Mouse (Mus musculus): ENCODE results near the gene Daxx. TPM values are rescaled to one million over a fixed set of nuclear protein-coding genes. Genes with fewer than 3 reads are reported as not detected.

The Daxx gene
- polyA plus RNA-seq, 1 experiment from 2014 or later, result 46.9 TPM

DNA sequence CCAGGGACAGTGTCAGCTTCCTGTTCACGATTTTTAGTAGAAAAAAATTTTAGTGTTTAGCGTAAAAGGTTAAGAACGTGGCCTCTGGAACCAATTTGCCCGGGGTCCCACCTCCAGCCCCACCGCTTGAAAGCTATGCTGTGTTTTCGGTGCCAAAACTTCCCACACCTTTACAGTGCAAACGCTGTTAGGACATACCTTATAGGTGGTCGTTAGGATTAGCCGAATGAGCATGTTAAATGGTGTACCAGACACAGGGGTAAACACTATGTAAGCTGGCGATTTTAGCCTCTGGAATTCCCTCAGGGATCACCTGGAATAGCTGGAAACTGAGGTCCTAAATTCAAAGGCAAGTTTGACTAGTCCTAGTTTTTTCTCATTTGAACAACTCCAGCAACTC, 47.1 kb downstream of the Daxx start:
- 5% methylated on average over 10 of the region's 10 CpGs for WGBS
- DNase-seq (ENCODE audit: low spot score) (no peak), ATAC-seq (replicated peaks; ENCODE audit: low FRiP score) (no peak)
- Histone ChIP-seq H3K9me3 (ENCODE audit: control insufficient read depth, low read length) (no peaks in the 10 kb centered on the region), H3K4me2 (peak overlapping the region; percentile 100), H3K27me3 (replicated peaks; ENCODE audit: control insufficient read depth, insufficient read depth, low read length) (no peaks in the 10 kb centered on the region), H3K27ac (ENCODE audit: low read depth, low read length) (peak overlapping the region; percentile 90), H3K9ac (ENCODE audit: low read depth, low read length) (peak overlapping the region; percentile 97), H3K36me3 (ENCODE audit: control insufficient read depth, insufficient read depth, low read length) (peaks cover 49% of the 10 kb centered on the region), H3K4me1 (replicated peaks; ENCODE audit: control insufficient read depth, insufficient read depth, low read length) (peaks cover 34% of the 10 kb centered on the region), H3K4me3 (ENCODE audit: low read depth, low read length) (peak overlapping the region; percentile 85)

DNA sequence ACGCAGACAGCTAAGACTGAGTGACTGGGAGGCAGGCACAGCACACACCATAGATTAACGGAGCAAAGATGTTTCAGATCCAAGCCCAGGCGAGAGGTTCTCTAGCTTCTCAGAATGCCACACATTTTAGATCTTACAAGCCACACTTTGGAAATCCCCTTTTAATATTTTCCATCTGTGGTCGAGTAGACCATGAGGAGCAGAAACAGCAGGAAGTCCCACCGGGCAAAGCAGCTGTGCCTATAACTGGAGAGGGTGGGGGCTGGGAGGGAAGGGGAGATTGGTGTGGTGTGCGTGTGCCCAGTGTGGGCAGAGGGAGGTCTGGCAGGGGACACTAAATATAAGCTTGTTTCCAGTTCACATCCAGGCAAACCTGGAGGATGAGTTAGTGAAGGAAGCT, 48.3 kb downstream of the Daxx start:
- ATAC-seq (replicated peaks; ENCODE audit: low FRiP score), result no peak
- peaks cover 23% of the 10 kb centered on the region for H3K4me1 ChIP-seq (replicated peaks; ENCODE audit: control insufficient read depth, insufficient read depth, low read length)
- no peaks in the 10 kb centered on the region for H3K27me3 ChIP-seq (replicated peaks; ENCODE audit: control insufficient read depth, insufficient read depth, low read length)
- H3K9me3 ChIP-seq (ENCODE audit: control insufficient read depth, low read length), result no peaks in the 10 kb centered on the region
- H3K4me2 ChIP-seq, result no peak overlapping the region
- DNase-seq (ENCODE audit: low spot score), result no peak
- no peak overlapping the region for H3K27ac ChIP-seq (ENCODE audit: low read depth, low read length)
- H3K4me3 ChIP-seq (ENCODE audit: low read depth, low read length), result no peak overlapping the region
- H3K36me3 ChIP-seq (ENCODE audit: control insufficient read depth, insufficient read depth, low read length), result peaks cover 48% of the 10 kb centered on the region
- WGBS, result 83% methylated on average over 6 of the region's 6 CpGs
- H3K9ac ChIP-seq (ENCODE audit: low read depth, low read length), result no peak overlapping the region

DNA sequence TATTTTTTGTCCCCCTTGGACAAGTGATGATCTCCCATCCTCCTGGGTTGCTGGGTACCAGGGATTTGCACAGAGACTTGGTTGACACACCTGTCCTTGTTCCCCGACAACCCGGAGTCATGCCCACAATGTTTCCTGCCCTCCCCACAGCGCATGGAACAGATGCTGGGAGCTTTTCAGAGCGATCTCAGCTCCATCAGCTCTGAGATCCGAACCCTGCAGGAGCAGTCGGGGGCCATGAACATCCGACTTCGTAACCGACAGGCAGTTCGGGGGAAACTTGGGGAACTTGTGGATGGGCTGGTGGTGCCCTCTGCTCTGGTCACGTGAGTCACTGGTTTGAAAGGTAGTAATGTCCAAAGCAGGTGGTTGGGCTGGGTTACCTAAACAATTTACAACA, 49.2 kb downstream of the Daxx start:
- Histone ChIP-seq H3K27me3 (replicated peaks; ENCODE audit: control insufficient read depth, insufficient read depth, low read length) (no peaks in the 10 kb centered on the region), H3K9ac (ENCODE audit: low read depth, low read length) (no peak overlapping the region), H3K9me3 (ENCODE audit: control insufficient read depth, low read length) (no peaks in the 10 kb centered on the region), H3K27ac (ENCODE audit: low read depth, low read length) (no peak overlapping the region), H3K4me3 (ENCODE audit: low read depth, low read length) (no peak overlapping the region), H3K36me3 (ENCODE audit: control insufficient read depth, insufficient read depth, low read length) (peaks cover 42% of the 10 kb centered on the region), H3K4me2 (no peak overlapping the region), H3K4me1 (replicated peaks; ENCODE audit: control insufficient read depth, insufficient read depth, low read length) (peaks cover 14% of the 10 kb centered on the region)
- WGBS, result 89% methylated on average over 11 of the region's 11 CpGs
- DNase-seq (ENCODE audit: low spot score) (no peak), ATAC-seq (replicated peaks; ENCODE audit: low FRiP score) (no peak)

DNA sequence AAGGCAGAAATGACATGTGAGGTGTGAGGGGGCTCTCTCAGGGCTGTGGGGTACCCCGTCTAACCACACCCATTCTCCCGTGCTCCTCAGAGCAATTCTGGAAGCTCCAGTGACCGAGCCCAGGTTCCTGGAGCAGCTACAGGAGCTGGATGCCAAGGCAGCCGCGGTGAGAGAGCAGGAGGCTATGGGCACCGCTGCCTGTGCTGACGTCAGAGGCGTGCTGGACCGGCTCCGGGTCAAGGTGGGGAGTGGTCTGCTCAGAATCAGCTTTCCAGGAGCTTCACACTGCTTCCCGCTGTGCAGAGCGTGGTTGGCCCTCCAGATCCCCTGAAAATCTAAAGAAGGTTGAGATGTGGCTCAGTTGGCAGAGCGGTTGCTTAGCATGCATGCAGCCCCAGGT, 49.9 kb downstream of the Daxx start:
- DNase-seq (ENCODE audit: low spot score) (no peak), ATAC-seq (replicated peaks; ENCODE audit: low FRiP score) (no peak)
- Histone ChIP-seq H3K9ac (ENCODE audit: low read depth, low read length) (no peak overlapping the region), H3K27me3 (replicated peaks; ENCODE audit: control insufficient read depth, insufficient read depth, low read length) (no peaks in the 10 kb centered on the region), H3K4me3 (ENCODE audit: low read depth, low read length) (no peak overlapping the region), H3K4me1 (replicated peaks; ENCODE audit: control insufficient read depth, insufficient read depth, low read length) (peaks cover 7% of the 10 kb centered on the region), H3K36me3 (ENCODE audit: control insufficient read depth, insufficient read depth, low read length) (peaks cover 43% of the 10 kb centered on the region), H3K27ac (ENCODE audit: low read depth, low read length) (no peak overlapping the region), H3K4me2 (no peak overlapping the region), H3K9me3 (ENCODE audit: control insufficient read depth, low read length) (no peaks in the 10 kb centered on the region)
- WGBS, result 90% methylated on average over 13 of the region's 13 CpGs

DNA sequence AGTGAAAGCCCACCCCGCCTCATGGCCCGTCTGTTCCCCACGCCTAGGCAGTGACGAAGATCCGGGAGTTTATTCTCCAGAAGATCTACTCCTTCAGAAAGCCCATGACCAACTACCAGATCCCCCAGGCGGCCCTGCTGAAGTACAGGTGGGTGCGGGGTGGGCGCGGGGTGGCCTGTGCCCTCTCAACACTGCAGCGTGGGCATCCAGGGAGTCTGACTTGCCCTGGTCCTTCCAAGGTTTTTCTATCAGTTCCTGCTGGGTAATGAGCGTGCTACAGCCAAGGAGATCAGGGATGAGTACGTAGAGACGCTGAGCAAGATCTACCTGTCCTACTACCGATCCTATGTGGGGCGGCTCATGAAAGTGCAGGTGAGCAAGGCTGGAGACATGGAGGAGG, 50.7 kb downstream of the Daxx start:
- Histone ChIP-seq H3K27ac (ENCODE audit: low read depth, low read length) (no peak overlapping the region), H3K4me3 (ENCODE audit: low read depth, low read length) (no peak overlapping the region), H3K36me3 (ENCODE audit: control insufficient read depth, insufficient read depth, low read length) (peaks cover 37% of the 10 kb centered on the region), H3K4me2 (no peak overlapping the region), H3K4me1 (replicated peaks; ENCODE audit: control insufficient read depth, insufficient read depth, low read length) (0 out of 2 replicates have a peak, but pooled peaks cover 2% of the 10 kb centered on the region), H3K27me3 (replicated peaks; ENCODE audit: control insufficient read depth, insufficient read depth, low read length) (no peaks in the 10 kb centered on the region), H3K9me3 (ENCODE audit: control insufficient read depth, low read length) (no peaks in the 10 kb centered on the region), H3K9ac (ENCODE audit: low read depth, low read length) (no peak overlapping the region)
- WGBS, result 91% methylated on average over 15 of the region's 15 CpGs
- no peak for ATAC-seq (replicated peaks; ENCODE audit: low FRiP score)
- DNase-seq (ENCODE audit: low spot score), result no peak

DNA sequence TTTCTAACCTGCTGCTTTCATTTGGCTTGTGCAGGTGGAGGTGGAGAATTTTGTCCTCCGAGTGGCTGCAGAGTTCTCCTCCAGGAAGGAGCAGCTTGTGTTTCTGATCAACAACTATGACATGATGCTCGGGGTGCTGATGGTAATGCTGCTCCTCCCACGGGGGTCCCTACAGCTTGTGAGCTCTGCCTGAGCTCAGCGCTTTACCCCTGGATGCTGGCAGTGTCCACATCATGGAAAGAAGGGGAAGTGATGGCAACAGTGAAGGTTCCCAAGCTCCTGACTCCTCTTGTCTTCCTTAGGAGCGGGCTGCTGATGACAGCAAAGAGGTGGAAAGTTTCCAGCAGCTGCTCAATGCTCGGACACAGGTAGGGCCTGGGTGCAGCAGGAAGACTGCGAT, 53.7 kb downstream of the Daxx start:
- Histone ChIP-seq H3K36me3 (ENCODE audit: control insufficient read depth, insufficient read depth, low read length) (peaks cover 41% of the 10 kb centered on the region), H3K4me3 (ENCODE audit: low read depth, low read length) (no peak overlapping the region), H3K27me3 (replicated peaks; ENCODE audit: control insufficient read depth, insufficient read depth, low read length) (no peaks in the 10 kb centered on the region), H3K9ac (ENCODE audit: low read depth, low read length) (no peak overlapping the region), H3K4me1 (replicated peaks; ENCODE audit: control insufficient read depth, insufficient read depth, low read length) (no peaks in the 10 kb centered on the region), H3K9me3 (ENCODE audit: control insufficient read depth, low read length) (no peaks in the 10 kb centered on the region), H3K27ac (ENCODE audit: low read depth, low read length) (no peak overlapping the region), H3K4me2 (no peak overlapping the region)
- ATAC-seq (replicated peaks; ENCODE audit: low FRiP score) (no peak), DNase-seq (ENCODE audit: low spot score) (no peak)
- WGBS, result 90% methylated on average over 7 of the region's 7 CpGs

Small RNA genes lying within 50 kb of the gene (microRNA-seq; reads per million reads assigned to microRNA genes)
- gene Gm27740 (ENCODE audit: borderline number of aligned reads), result not detected

Other genes starting within 250 kb of the Daxx start
- 410 and 431 TPM in 2 replicates for gene Hnrnpm, start 222.6 kb upstream of the Daxx start, polyA plus RNA-seq (2014; fragmentation: Nextera tagmentation; extraction: Ambion mirVana)
- 92.1 and 95.7 TPM in 2 replicates for gene March2, start 190.7 kb upstream of the Daxx start, polyA plus RNA-seq (2014; fragmentation: Nextera tagmentation; extraction: Ambion mirVana)
- gene Rab11b, start 148.9 kb upstream of the Daxx start, polyA plus RNA-seq (2014; fragmentation: Nextera tagmentation; extraction: Ambion mirVana), result 184 and 199 TPM in 2 replicates
- gene Angptl4, start 127.6 kb upstream of the Daxx start, polyA plus RNA-seq (2014; fragmentation: Nextera tagmentation; extraction: Ambion mirVana), result 28.1 and 31.9 TPM in 2 replicates
- 21.4 and 23.4 TPM in 2 replicates for gene Kank3, start 98.9 kb upstream of the Daxx start, polyA plus RNA-seq (2014; fragmentation: Nextera tagmentation; extraction: Ambion mirVana)
- gene Rps28, start 84.9 kb upstream of the Daxx start, polyA plus RNA-seq (2014; fragmentation: Nextera tagmentation; extraction: Ambion mirVana), result 1,026 and 1,173 TPM in 2 replicates
- 390 and 411 TPM in 2 replicates for gene Ndufa7, start 84.8 kb upstream of the Daxx start, polyA plus RNA-seq (2014; fragmentation: Nextera tagmentation; extraction: Ambion mirVana)
- 44.1 and 49.7 TPM in 2 replicates for gene Cd320, start 66.3 kb upstream of the Daxx start, polyA plus RNA-seq (2014; fragmentation: Nextera tagmentation; extraction: Ambion mirVana)
- gene Gm7029, start 35.6 kb upstream of the Daxx start, polyA plus RNA-seq (2014; fragmentation: Nextera tagmentation; extraction: Ambion mirVana), result not detected in 2 replicates
- 10.2 and 11.8 TPM in 2 replicates for gene Kifc1, start 18.8 kb upstream of the Daxx start, polyA plus RNA-seq (2014; fragmentation: Nextera tagmentation; extraction: Ambion mirVana)
- gene Platr17, start 4.3 kb upstream of the Daxx start, polyA plus RNA-seq (2014; fragmentation: Nextera tagmentation; extraction: Ambion mirVana), result 1.8 and 2.2 TPM in 2 replicates
- 28.1 and 29.1 TPM in 2 replicates for gene Tapbp, start 6.5 kb downstream of the Daxx start, polyA plus RNA-seq (2014; fragmentation: Nextera tagmentation; extraction: Ambion mirVana)
- gene Zbtb22, start 6.5 kb downstream of the Daxx start, polyA plus RNA-seq (2014; fragmentation: Nextera tagmentation; extraction: Ambion mirVana), result 12.4 and 13.0 TPM in 2 replicates
- gene Rgl2, start 20.1 kb downstream of the Daxx start, polyA plus RNA-seq (2014; fragmentation: Nextera tagmentation; extraction: Ambion mirVana), result 22.1 and 25.6 TPM in 2 replicates
- 266 and 286 TPM in 2 replicates for gene Pfdn6, start 30.9 kb downstream of the Daxx start, polyA plus RNA-seq (2014; fragmentation: Nextera tagmentation; extraction: Ambion mirVana)
- 62.6 and 67.0 TPM in 2 replicates for gene Wdr46, start 31.2 kb downstream of the Daxx start, polyA plus RNA-seq (2014; fragmentation: Nextera tagmentation; extraction: Ambion mirVana)
- gene B3galt4, start 42.1 kb downstream of the Daxx start, polyA plus RNA-seq (2014; fragmentation: Nextera tagmentation; extraction: Ambion mirVana), result 2.9 and 3.5 TPM in 2 replicates
- gene Vps52, start 46.4 kb downstream of the Daxx start, polyA plus RNA-seq (2014; fragmentation: Nextera tagmentation; extraction: Ambion mirVana), result 47.2 and 49.1 TPM in 2 replicates
- gene Rps18, start 46.6 kb downstream of the Daxx start, polyA plus RNA-seq (2014; fragmentation: Nextera tagmentation; extraction: Ambion mirVana), result 2,164 and 2,343 TPM in 2 replicates
- gene H2-K1, start 90.9 kb downstream of the Daxx start, polyA plus RNA-seq (2014; fragmentation: Nextera tagmentation; extraction: Ambion mirVana), result 82.7 and 84.9 TPM in 2 replicates
- gene Ring1, start 115.3 kb downstream of the Daxx start, polyA plus RNA-seq (2014; fragmentation: Nextera tagmentation; extraction: Ambion mirVana), result 3.4 and 5.5 TPM in 2 replicates
- gene H2-Ke6, start 118.6 kb downstream of the Daxx start, polyA plus RNA-seq (2014; fragmentation: Nextera tagmentation; extraction: Ambion mirVana), result 34.2 and 45.1 TPM in 2 replicates
- 73.9 and 75.9 TPM in 2 replicates for gene Slc39a7, start 122.3 kb downstream of the Daxx start, polyA plus RNA-seq (2014; fragmentation: Nextera tagmentation; extraction: Ambion mirVana)
- 30.8 and 31.5 TPM in 2 replicates for gene Rxrb, start 122.4 kb downstream of the Daxx start, polyA plus RNA-seq (2014; fragmentation: Nextera tagmentation; extraction: Ambion mirVana)
- gene Col11a2, start 130.0 kb downstream of the Daxx start, polyA plus RNA-seq (2014; fragmentation: Nextera tagmentation; extraction: Ambion mirVana), result 0.61 and 0.67 TPM in 2 replicates
- 0.26 and 0.56 TPM in 2 replicates for gene H2-Oa, start 182.9 kb downstream of the Daxx start, polyA plus RNA-seq (2014; fragmentation: Nextera tagmentation; extraction: Ambion mirVana)
- 5.6 and 5.9 TPM in 2 replicates for gene H2-DMa, start 210.1 kb downstream of the Daxx start, polyA plus RNA-seq (2014; fragmentation: Nextera tagmentation; extraction: Ambion mirVana)
- gene Brd2, start 213.2 kb downstream of the Daxx start, polyA plus RNA-seq (2014; fragmentation: Nextera tagmentation; extraction: Ambion mirVana), result 86.1 and 90.8 TPM in 2 replicates
- gene H2-DMb2, start 233.9 kb downstream of the Daxx start, polyA plus RNA-seq (2014; fragmentation: Nextera tagmentation; extraction: Ambion mirVana), result 0.32 and 0.34 TPM in 2 replicates
- gene H2-DMb1, start 243.7 kb downstream of the Daxx start, polyA plus RNA-seq (2014; fragmentation: Nextera tagmentation; extraction: Ambion mirVana), result 0.19 and 0.43 TPM in 2 replicates

Data from liver, embryonic 11.5 days (tissue).